Mouse (Mus musculus) granulocyte monocyte progenitor cell, adult 5-6 weeks (primary cell): ENCODE measurements around the gene Adipoq. TPM values are rescaled to one million over a fixed set of nuclear protein-coding genes. Genes with fewer than 3 reads are reported as not detected.
A peak's percentile ranks its signal among the peaks of the same experiment; 100 is the strongest.

Experiments
- ATAC-seq: replicated peaks from 2 replicates; pipeline ENCODE4 v1.8.0; 2016; ENCODE audit warnings: mild to moderate bottlenecking, moderate TSS enrichment, inconsistent platforms; ENCODE audit not compliant: poor library complexity, severe bottlenecking
- total RNA-seq, 2 experiments: library from RNA; stranded (forward) in 1 of 2; stranded (reverse) in 1 of 2; fragments of 200-712, 200-1000 nt in 1 of 2; fragments of >200 nt in 1 of 2; fragmentation: Nextera tagmentation in 1 of 2; gene quantifications; 2 replicates each; pipeline ENCODE4 v1.2.3; 2014 to 2017

The Adipoq gene
- total RNA-seq, 2 experiments from 2014 or later = 0.15 TPM; not detected in 1

DNA sequence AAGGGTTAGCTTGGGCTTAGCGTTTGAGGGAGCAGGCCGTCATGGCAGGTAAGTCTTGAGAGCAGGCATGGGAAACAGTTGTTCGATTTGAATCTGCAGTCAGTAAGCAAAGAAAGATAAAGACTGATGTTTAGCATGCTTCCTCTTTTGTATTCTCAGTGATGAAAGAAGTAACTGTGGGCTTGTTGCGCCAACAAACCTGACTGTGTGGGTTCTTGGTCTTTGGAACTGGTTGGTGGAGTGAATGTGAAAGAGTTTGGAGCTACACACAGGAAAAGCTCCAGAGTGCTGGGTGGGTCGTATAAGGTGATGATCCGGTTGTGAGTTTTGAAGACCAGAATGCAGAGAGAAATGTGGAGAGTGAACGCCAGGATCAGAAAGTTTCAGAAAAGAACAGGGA, 49.3 kb downstream of the Adipoq start:
- ATAC-seq = peak; percentile 99

DNA sequence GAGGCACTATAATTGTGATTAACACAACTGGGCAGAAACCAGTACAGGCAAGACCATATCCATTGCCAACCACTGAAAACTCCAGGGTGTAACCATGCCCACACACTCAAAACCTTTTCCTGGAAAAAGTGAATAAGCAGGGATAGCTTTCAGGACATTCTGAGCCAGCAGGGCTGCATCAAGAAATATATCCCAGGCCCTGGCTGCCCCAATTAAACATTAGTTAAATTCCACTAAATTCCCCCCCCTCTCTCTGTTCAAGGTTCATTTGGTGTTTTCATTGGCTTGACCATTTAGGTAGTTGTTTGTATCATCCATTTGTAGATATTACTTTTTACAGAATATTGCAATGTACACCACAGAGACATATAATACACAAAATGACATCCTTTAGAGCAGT, 50.0 kb downstream of the Adipoq start:
- no peak for ATAC-seq

DNA sequence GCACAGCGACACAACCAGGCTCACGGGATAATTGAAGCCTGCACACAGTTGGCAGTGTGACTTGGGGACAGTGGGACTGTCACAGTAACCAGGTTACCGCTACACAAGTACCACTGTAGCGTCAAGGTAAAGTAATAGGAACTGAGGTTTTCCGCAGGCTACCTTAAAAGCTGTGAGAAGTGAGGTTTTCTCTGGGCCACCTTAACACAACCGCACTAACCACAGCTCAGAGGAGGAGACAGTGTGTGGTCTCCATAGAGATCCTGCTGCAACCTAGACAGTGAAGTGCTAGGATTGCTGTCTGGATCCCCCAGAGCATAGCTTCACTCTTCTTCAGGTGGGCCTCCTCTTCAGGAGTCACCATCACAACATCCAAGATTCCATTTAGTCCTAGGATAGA, 50.5 kb downstream of the Adipoq start:
- no peak for ATAC-seq

DNA sequence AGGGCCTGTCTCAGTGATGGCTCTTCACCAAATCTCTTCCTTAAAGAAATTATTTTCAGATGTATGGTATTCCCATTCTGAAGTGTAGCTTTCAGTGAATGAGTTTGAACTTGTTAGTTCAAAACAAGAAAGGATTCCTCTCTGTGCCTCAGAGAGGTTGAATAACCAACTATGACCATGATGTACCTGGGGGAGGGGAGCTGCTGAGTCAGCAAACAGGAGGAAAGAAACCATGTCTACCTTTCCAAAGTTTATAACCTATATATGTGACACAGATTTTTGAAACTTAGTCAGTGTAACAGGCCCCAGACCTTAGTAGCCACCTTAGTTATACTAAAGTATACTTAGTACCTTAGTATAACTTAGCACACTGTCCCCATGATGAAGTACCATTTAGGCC, 55.2 kb downstream of the Adipoq start:
- no peak for ATAC-seq

Other genes starting within 250 kb of the Adipoq start
- not detected in 2 replicates for gene Fetub, start 228.2 kb upstream of the Adipoq start, total RNA-seq (2014; fragmentation: Nextera tagmentation)
- not detected in 2 replicates for gene Fetub, start 228.2 kb upstream of the Adipoq start, total RNA-seq (2017)
- gene Hrg, start 195.5 kb upstream of the Adipoq start, total RNA-seq (2014; fragmentation: Nextera tagmentation) = not detected in 2 replicates
- gene Hrg, start 195.5 kb upstream of the Adipoq start, total RNA-seq (2017) = not detected in 2 replicates
- not detected in 2 replicates for gene Kng2, start 117.1 kb upstream of the Adipoq start, total RNA-seq (2014; fragmentation: Nextera tagmentation)
- gene Kng2, start 117.1 kb upstream of the Adipoq start, total RNA-seq (2017) = not detected in 2 replicates
- not detected in 2 replicates for gene Kng1, start 88.7 kb upstream of the Adipoq start, total RNA-seq (2014; fragmentation: Nextera tagmentation)
- gene Kng1, start 88.7 kb upstream of the Adipoq start, total RNA-seq (2017) = not detected in 2 replicates
- gene Eif4a2, start 39.1 kb upstream of the Adipoq start, total RNA-seq (2014; fragmentation: Nextera tagmentation) = 322 and 433 TPM in 2 replicates
- 678 and 830 TPM in 2 replicates for gene Eif4a2, start 39.1 kb upstream of the Adipoq start, total RNA-seq (2017)
- gene Rfc4, start 18.8 kb upstream of the Adipoq start, total RNA-seq (2014; fragmentation: Nextera tagmentation) = 100.0 and 117 TPM in 2 replicates
- 78.2 and 92.9 TPM in 2 replicates for gene Rfc4, start 18.8 kb upstream of the Adipoq start, total RNA-seq (2017)
- gene St6gal1, start 78.2 kb downstream of the Adipoq start, total RNA-seq (2014; fragmentation: Nextera tagmentation) = not detected in 2 replicates
- gene St6gal1, start 78.2 kb downstream of the Adipoq start, total RNA-seq (2017) = 0.13 and 1.8 TPM in 2 replicates